Mouse (Mus musculus): ENCODE data around the gene Padi2.

DNA sequence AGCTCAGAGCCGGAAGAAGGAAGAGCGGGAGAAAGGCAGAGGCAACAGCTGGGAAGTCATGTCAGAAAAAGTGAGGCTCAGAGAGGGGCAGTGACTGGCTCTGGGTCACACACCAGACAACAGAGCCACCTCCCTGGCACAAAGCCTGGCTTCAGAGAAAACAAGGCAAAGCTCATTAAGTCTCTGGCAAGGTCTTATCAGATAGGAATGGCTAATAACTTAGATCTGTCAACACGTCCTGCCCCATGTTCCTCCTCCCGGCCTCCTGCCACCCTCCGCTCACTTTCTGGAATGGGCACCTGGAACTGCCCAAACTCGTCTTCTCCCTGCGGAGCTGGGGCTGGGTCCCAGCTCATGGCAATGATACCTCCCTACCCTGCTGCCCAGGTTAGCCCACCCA, 48.3 kb upstream of the Padi2 start:
- no peak for TF ChIP-seq POLR2A (IDR thresholded peaks at IDR 0.05; ENCODE audit: borderline replicate concordance, insufficient read depth, low read length)
- no peak for TF ChIP-seq CTCF (IDR thresholded peaks at IDR 0.05; ENCODE audit: borderline replicate concordance, insufficient read depth, low read depth, low read length)

Measured in cerebellum, adult 2 months (tissue).